Mouse (Mus musculus) hindbrain, embryonic 14.5 days (tissue): ENCODE measurements at regions not wholly inside any gene's neighbourhood (a gene's known extent, or its start where the extent isn't known, plus 50 kb on each side); places are given as distances from the start of the nearest gene placed in this dataset.
A peak's percentile ranks its signal among the peaks of the same experiment; 100 is the strongest.

Experiments used
- ATAC-seq: fragments of 200-750 bp; cut with Nextera tagmentation; 2 replicates; pipeline ENCODE4 v1.8.0; 2017; ENCODE audit warnings: moderate number of reproducible peaks, mild to moderate bottlenecking, moderate TSS enrichment, moderate library complexity; ENCODE audit not compliant: low FRiP score
- DNase-seq: peaks from one replicate; pipeline ENCODE4 v3.0.0-alpha.2; 2015; ENCODE audit warnings: low spot score
- H3K27ac ChIP-seq: fragments of 300-500 bp; sonication (generic); 2 replicates; pipeline ENCODE4 v1.5.1; 2014; ENCODE audit warnings: mild to moderate bottlenecking, moderate library complexity
- H3K27me3 ChIP-seq: fragments of 300-500 bp; sonication (generic); 2 replicates; pipeline ENCODE4 v1.6.1; 2014; ENCODE audit warnings: mild to moderate bottlenecking, low read length, mixed read lengths; ENCODE audit not compliant: control insufficient read depth, insufficient read depth
- H3K36me3 ChIP-seq: fragments of 300-500 bp; sonication (generic); replicated peaks from 2 replicates; pipeline ENCODE4 v1.6.1; 2014; ENCODE audit not compliant: control insufficient read depth, insufficient read depth
- H3K4me1 ChIP-seq: fragments of 300-500 bp; sonication (generic); replicated peaks from 2 replicates; pipeline ENCODE4 v1.6.1; 2014; ENCODE audit warnings: antibody characterized with exemption, low read length, mixed read lengths; ENCODE audit not compliant: control insufficient read depth, insufficient read depth
- H3K4me2 ChIP-seq: fragments of 300-500 bp; sonication (generic); replicated peaks from 2 replicates; pipeline ENCODE4 v1.6.1; 2014; ENCODE audit warnings: mild to moderate bottlenecking, moderate library complexity
- H3K4me3 ChIP-seq: fragments of 300-500 bp; sonication (generic); replicated peaks from 2 replicates; pipeline ENCODE4 v1.5.1; 2014; ENCODE audit warnings: mild to moderate bottlenecking, low read length
- H3K9ac ChIP-seq: fragments of 300-500 bp; sonication (generic); 2 replicates; pipeline ENCODE4 v1.6.1; 2014
- H3K9me3 ChIP-seq: fragments of 300-500 bp; sonication (generic); 2 replicates; pipeline ENCODE4 v1.6.1; 2016; ENCODE audit warnings: low read length; ENCODE audit not compliant: control insufficient read depth
- WGBS: fragments of 180-500 bp; shearing (Covaris S2); extraction: QIAGEN DNeasy Blood & Tissue Kit; methylation state at CpG from one replicate; pipeline ENCODE4 v1.1.7; 2014; 5-methylcytosine and 5-hydroxymethylcytosine counted together

GRCm38 (mm10) chr14:13146959-13147535 lies 137.5 kb upstream of the Synpr start:
- Histone ChIP-seq H3K27me3 (no peaks in the 10 kb centered on the region), H3K4me1 (no peaks in the 10 kb centered on the region), H3K4me3 (no peak overlapping the region), H3K4me2 (no peak overlapping the region), H3K9me3 (no peaks in the 10 kb centered on the region), H3K9ac (no peak overlapping the region), H3K27ac (no peak overlapping the region), H3K36me3 (no peaks in the 10 kb centered on the region)
- WGBS: 74% methylated on average over 4 of the region's 4 CpGs
- ATAC-seq (no peak), DNase-seq (no peak)

DNA sequence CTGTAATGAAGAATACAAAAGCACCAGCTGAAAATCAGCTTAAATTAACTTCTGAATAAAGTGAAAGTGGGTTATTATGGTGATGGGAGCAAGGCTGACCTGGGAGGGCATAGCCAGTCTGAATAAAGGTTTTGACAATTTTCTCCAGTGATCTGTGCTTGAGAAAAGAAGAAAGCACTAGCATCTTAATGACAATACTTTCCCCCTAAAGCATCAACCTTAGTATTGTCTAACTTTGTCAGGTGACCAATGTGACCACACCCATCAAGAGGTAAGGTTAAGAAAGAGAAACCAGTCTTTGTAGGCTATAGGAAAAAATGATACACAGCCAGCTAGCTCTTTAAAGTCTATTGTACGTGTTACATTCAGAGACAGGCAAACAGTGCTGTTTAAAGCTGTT lies 135.0 kb upstream of the Synpr start:
- no peak overlapping the region for H3K9ac ChIP-seq
- H3K36me3 ChIP-seq: no peaks in the 10 kb centered on the region
- no peak for ATAC-seq
- H3K27me3 ChIP-seq: no peaks in the 10 kb centered on the region
- H3K4me3 ChIP-seq: no peak overlapping the region
- no peak overlapping the region for H3K27ac ChIP-seq
- DNase-seq: no peak
- no peak overlapping the region for H3K4me2 ChIP-seq
- no peaks in the 10 kb centered on the region for H3K9me3 ChIP-seq
- H3K4me1 ChIP-seq: no peaks in the 10 kb centered on the region
- 87% methylated on average over 1 of the region's 1 CpGs for WGBS

DNA sequence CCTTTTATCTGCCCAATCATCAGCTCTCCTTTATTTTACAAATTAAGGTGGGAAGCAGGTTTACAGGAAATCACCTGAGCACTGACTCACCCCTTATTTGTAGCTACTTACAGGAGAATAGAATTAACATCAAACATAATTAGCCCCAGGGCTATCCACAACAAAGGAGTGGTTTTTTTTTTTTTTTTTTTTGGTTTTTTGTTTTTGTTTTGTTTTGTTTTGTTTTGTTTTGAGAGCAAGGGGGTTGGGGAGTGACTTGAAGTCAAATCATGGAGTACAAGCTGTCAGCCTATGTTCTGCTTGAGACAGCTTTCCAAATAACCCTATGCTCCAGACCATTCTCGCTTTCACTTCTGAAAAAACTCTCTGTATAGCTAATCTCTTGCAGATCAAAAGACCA lies 132.9 kb upstream of the Synpr start:
- no peak overlapping the region for H3K27ac ChIP-seq
- H3K4me1 ChIP-seq: no peaks in the 10 kb centered on the region
- no peaks in the 10 kb centered on the region for H3K27me3 ChIP-seq
- H3K4me3 ChIP-seq: no peak overlapping the region
- no peaks in the 10 kb centered on the region for H3K36me3 ChIP-seq
- no peak for ATAC-seq
- no peak overlapping the region for H3K4me2 ChIP-seq
- no peaks in the 10 kb centered on the region for H3K9me3 ChIP-seq
- no peak for DNase-seq
- H3K9ac ChIP-seq: no peak overlapping the region
- WGBS: 71% methylated on average over 1 of the region's 1 CpGs

DNA sequence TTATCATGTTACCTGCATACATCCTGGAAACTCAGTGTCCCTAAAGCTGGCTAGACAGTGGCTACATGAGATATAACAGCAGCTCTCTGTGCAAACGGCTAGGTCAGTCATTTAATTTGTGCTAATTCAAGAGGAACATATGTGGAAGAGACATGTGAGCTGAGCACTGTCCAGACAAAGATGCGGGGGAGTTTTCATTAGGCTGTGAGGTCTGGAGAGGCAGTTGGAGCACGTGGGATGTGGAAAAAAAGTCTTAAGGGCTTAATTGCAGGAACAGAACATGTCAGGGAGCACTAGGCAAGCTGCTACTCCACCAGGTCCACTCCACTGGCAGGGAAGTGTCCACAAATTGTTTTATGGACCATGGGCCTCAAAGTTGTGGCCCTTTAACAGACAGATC lies 108.4 kb upstream of the Synpr start:
- no peaks in the 10 kb centered on the region for H3K9me3 ChIP-seq
- no peak overlapping the region for H3K9ac ChIP-seq
- H3K4me1 ChIP-seq: no peaks in the 10 kb centered on the region
- H3K27ac ChIP-seq: no peak overlapping the region
- H3K4me3 ChIP-seq: no peak overlapping the region
- no peak overlapping the region for H3K4me2 ChIP-seq
- no peaks in the 10 kb centered on the region for H3K27me3 ChIP-seq
- DNase-seq (no peak), ATAC-seq (no peak)
- no peaks in the 10 kb centered on the region for H3K36me3 ChIP-seq
- 77% methylated on average over 3 of the region's 3 CpGs for WGBS

DNA sequence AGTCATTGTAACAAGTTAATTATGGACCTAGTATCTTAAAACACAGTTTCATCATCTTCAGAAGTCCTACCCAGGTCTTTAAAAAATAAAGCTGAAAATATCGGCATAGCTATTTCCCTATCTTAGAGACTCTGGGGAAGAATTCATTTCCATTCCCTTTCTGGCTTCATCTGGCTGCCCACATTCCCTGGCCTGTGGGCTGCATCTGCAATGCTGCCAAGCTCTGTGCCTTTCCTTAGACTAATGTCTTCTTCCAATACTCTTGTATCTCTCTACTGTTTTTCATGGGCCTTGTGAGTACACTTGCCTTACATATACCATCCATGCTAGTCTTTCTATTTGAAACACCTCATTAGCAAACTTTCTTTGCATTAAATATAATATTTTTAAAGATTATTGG lies 106.7 kb upstream of the Synpr start:
- Histone ChIP-seq H3K9me3 (no peaks in the 10 kb centered on the region), H3K27ac (no peak overlapping the region), H3K36me3 (no peaks in the 10 kb centered on the region), H3K27me3 (no peaks in the 10 kb centered on the region), H3K4me2 (no peak overlapping the region), H3K4me3 (no peak overlapping the region), H3K9ac (no peak overlapping the region), H3K4me1 (no peaks in the 10 kb centered on the region)
- 96% methylated on average over 1 of the region's 1 CpGs for WGBS
- ATAC-seq (no peak), DNase-seq (no peak)

DNA sequence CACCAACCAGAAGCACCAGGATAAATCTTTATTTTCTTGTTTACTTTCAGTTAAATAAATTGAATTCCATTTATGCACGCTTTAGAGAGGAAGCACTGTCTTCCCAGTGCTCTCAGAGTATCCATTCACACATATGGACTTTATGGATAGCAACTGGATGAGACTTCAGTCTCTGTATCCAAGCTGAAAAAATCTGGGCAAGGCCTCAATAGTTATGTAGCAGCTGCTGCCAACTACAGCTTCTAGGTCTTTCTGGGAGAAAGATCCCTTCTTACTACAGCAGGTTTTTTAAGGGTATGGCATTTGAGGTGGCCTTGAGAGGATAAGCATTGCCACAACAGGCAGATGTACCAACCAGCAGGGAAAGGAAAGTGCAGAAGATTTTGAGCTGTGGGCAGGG lies 93.8 kb upstream of the Synpr start:
- no peaks in the 10 kb centered on the region for H3K27me3 ChIP-seq
- no peak overlapping the region for H3K4me3 ChIP-seq
- no peaks in the 10 kb centered on the region for H3K4me1 ChIP-seq
- no peak overlapping the region for H3K4me2 ChIP-seq
- no peak overlapping the region for H3K9ac ChIP-seq
- ATAC-seq (no peak), DNase-seq (no peak)
- 82% methylated on average over 1 of the region's 1 CpGs for WGBS
- H3K27ac ChIP-seq: no peak overlapping the region
- H3K9me3 ChIP-seq: no peaks in the 10 kb centered on the region
- H3K36me3 ChIP-seq: no peaks in the 10 kb centered on the region

DNA sequence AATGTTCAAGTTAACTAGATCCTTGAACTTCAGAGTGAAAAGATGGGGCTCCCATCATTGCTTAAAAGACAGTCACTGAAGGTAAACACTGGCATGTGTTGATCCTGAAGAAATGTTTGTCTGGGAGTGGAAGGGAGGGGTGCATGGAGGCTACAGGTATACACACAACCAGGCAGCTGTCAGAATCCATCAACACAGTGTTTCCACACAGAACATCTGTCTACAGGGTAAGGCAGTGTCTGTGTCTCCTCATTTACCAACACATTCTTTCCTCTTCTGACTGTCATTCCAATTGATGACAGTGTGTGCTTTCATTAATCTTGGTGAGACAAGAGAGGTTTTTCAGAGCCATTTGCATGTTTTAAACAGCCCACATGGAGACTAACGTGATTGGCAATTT lies 91.8 kb upstream of the Synpr start:
- ATAC-seq: peak; percentile 51; the same call in 1 of the 2 replicates
- no peak for DNase-seq

DNA sequence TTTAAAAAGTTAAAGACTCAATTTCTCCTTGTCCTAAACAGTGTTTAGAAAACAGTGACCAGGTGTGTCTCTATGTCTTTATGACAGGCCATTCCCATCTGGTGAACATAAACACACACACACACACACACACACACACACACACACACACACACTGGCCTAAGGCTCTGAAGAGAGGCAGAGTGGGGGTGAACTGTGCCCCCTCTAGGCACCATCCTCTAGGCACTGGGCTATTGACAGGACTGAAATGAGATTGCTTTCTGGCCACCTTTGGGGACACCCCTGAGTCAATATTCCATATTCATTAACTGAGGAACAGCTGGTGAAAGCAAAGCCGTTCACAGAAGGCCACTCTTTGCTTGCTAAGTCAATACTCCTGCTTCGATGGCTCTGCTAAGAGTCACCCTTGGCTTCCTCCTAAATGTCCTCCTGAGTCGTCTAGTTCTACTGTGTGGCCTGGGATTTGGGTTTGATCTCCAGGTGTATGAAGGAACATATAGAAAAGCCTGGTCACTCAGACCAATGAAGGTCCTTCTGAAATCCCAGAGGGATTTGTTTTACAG lies 87.2 kb upstream of the Synpr start:
- H3K36me3 ChIP-seq: no peaks in the 10 kb centered on the region
- H3K9me3 ChIP-seq: no peaks in the 10 kb centered on the region
- ATAC-seq (0 out of 2 replicates have a peak, but pooled peaks have one; percentile 31), DNase-seq (no peak)
- H3K4me3 ChIP-seq: no peak overlapping the region
- no peaks in the 10 kb centered on the region for H3K4me1 ChIP-seq
- no peak overlapping the region for H3K9ac ChIP-seq
- WGBS: 54% methylated on average over 3 of the region's 3 CpGs
- H3K27ac ChIP-seq: no peak overlapping the region
- H3K27me3 ChIP-seq: no peaks in the 10 kb centered on the region
- H3K4me2 ChIP-seq: no peak overlapping the region

More for the DNA sequence above, 91.8 kb upstream of the Synpr start:
- Histone ChIP-seq H3K4me2 (no peak overlapping the region), H3K4me1 (no peaks in the 10 kb centered on the region), H3K4me3 (no peak overlapping the region), H3K27ac (no peak overlapping the region), H3K27me3 (no peaks in the 10 kb centered on the region), H3K9me3 (no peaks in the 10 kb centered on the region), H3K9ac (no peak overlapping the region), H3K36me3 (no peaks in the 10 kb centered on the region)
- 35% methylated on average over 1 of the region's 1 CpGs for WGBS

- no peak overlapping the region for H3K27ac ChIP-seq
- H3K27me3 ChIP-seq: no peaks in the 10 kb centered on the region
- H3K36me3 ChIP-seq: no peaks in the 10 kb centered on the region
- no peaks in the 10 kb centered on the region for H3K9me3 ChIP-seq
- DNase-seq (peak; percentile 84), ATAC-seq (peak; percentile 80; the same call in 1 of the 2 replicates)
- H3K9ac ChIP-seq: no peak overlapping the region
- no peak overlapping the region for H3K4me3 ChIP-seq
- H3K4me1 ChIP-seq: no peaks in the 10 kb centered on the region
- no peak overlapping the region for H3K4me2 ChIP-seq
- 41% methylated on average over 1 of the region's 1 CpGs for WGBS
These were observed 86.1 kb upstream of the Synpr start for GRCm38 (mm10) chr14:13198491-13198890.

- 68% methylated on average over 1 of the region's 1 CpGs for WGBS
- Histone ChIP-seq H3K4me1 (no peaks in the 10 kb centered on the region), H3K27ac (no peak overlapping the region), H3K4me2 (no peak overlapping the region), H3K27me3 (no peaks in the 10 kb centered on the region), H3K4me3 (no peak overlapping the region), H3K9me3 (no peaks in the 10 kb centered on the region), H3K36me3 (no peaks in the 10 kb centered on the region), H3K9ac (no peak overlapping the region)
- ATAC-seq (no peak), DNase-seq (no peak)
These were observed 71.9 kb upstream of the Synpr start for GRCm38 (mm10) chr14:13212658-13213057.
